In genomic region chr15:101244012-101244411, GRCm38 (mm10) we compare ENCODE assay signal across 22 mouse cellular contexts. TPM values are rescaled to one million over a fixed set of nuclear protein-coding genes. Genes with fewer than 3 reads are reported as not detected.
DNase-seq lines count a peak whose midpoint lies in the region; ATAC-seq and TF ChIP-seq lines count a peak whose summit lies in the region.
"Had no signal": no experiment of that assay in that cellular context is flagged by ENCODE, and none has a peak within 500 bp of the region (broad histone marks: within the 10 kb centered on the region; RNA-seq: fewer than 3 reads in every experiment).

No protein-coding gene starts in this region.

- no peaks in the 10 kb centered on the region for H3K27me3 ChIP-seq in thymus, adult 2 months (ENCODE audit: control insufficient read depth, insufficient read depth, low read length)
- no peaks in the 10 kb centered on the region for H3K27me3 ChIP-seq in small intestine, adult 2 months (ENCODE audit: control insufficient read depth, insufficient read depth, low read length)
- H3K27me3 ChIP-seq: embryonic facial prominence, embryonic 15.5 days; neural tube, embryonic 13.5 days; stomach, embryonic 15.5 days had no signal

- TF ChIP-seq POLR2A in thymus, adult 2 months (IDR thresholded peaks at IDR 0.05; ENCODE audit: control insufficient read depth, extremely low read depth, insufficient read depth, low read length, poor library complexity), result no peak
- no peak for TF ChIP-seq POLR2A in small intestine, adult 2 months (IDR thresholded peaks at IDR 0.05; ENCODE audit: low read depth, low read length)

- H3K4me3 ChIP-seq in thymus, adult 2 months (ENCODE audit: control insufficient read depth, insufficient read depth, low read length), result no peak overlapping the region
- no peak overlapping the region for H3K4me3 ChIP-seq in small intestine, adult 2 months (ENCODE audit: low read depth, low read length)
- H3K4me3 ChIP-seq: embryonic facial prominence, embryonic 15.5 days; forebrain, embryonic 10.5 days; heart, adult 2 months; midbrain, embryonic 13.5 days; neural tube, embryonic 13.5 days; stomach, embryonic 15.5 days had no signal

- no peak for TF ChIP-seq CTCF in thymus, adult 2 months (IDR thresholded peaks at IDR 0.05; ENCODE audit: borderline replicate concordance, control insufficient read depth, extremely low read depth, insufficient read depth, low read length, poor library complexity)
- no peak for TF ChIP-seq CTCF in small intestine, adult 2 months (IDR thresholded peaks at IDR 0.05; ENCODE audit: extremely low read depth, insufficient read length, insufficient replicate concordance, low read depth, low read length)

- intact Hi-C loops in heart, postnatal 10 days (cut with DNase I), result no loop called here

- DNase-seq in heart, adult 11 months, result peak; percentile 93
- DNase-seq in heart, postnatal 10 days, result no peak
- peak; percentile 42 for DNase-seq in thymus, postnatal 0 days (ENCODE audit: low spot score)
- DNase-seq in thymus, adult 2 months, result no peak
- no peak for DNase-seq in left cerebral cortex, adult 11 months (ENCODE audit: low spot score)
- no peak for DNase-seq in adrenal gland, adult 2 months
- DNase-seq: cerebellum, adult 9-11 months; embryo, embryonic 11 days; heart, adult 2 months; kidney, adult 11 months; lung, embryonic 14.5 days; right cerebral cortex, adult 18-20 months; thymus, adult 18-20 months had no signal

- H3K36me3 ChIP-seq in thymus, adult 2 months (ENCODE audit: control insufficient read depth, insufficient read depth, low read length), result no peaks in the 10 kb centered on the region
- no peaks in the 10 kb centered on the region for H3K36me3 ChIP-seq in small intestine, adult 2 months (ENCODE audit: control insufficient read depth, insufficient read depth, low read length)
- H3K36me3 ChIP-seq: embryonic facial prominence, embryonic 15.5 days; forebrain, embryonic 10.5 days; midbrain, embryonic 13.5 days; neural tube, embryonic 13.5 days; stomach, embryonic 15.5 days had no signal

- whole genome bisulfite sequencing in thymus, adult 2 months, result 21% methylated on average over 3 of the region's 3 CpGs
- WGBS in small intestine, adult 2 months, result 66% methylated on average over 3 of the region's 3 CpGs

- peak; percentile 56 to 61 for ATAC-seq in hematopoietic stem cell, adult 5-6 weeks (replicated peaks in 1 of 2; ENCODE audit: insufficient read depth in 1 of 2, low FRiP score in 2 of 2, low TSS enrichment in 1 of 2, low read depth in 1 of 2, poor library complexity in 2 of 2, severe bottlenecking in 2 of 2)
- ATAC-seq: hindbrain, postnatal 0 days; midbrain, embryonic 13.5 days had no signal

- H3K27ac ChIP-seq in thymus, adult 2 months (ENCODE audit: control insufficient read depth, insufficient read depth, low read length), result no peak overlapping the region; the same call in 1 of the 2 replicates
- 0 out of 2 replicates have a peak overlapping the region, but pooled peaks have one; percentile 1 for H3K27ac ChIP-seq in small intestine, adult 2 months (ENCODE audit: insufficient read depth, low read depth, low read length)
- H3K27ac ChIP-seq: embryonic facial prominence, embryonic 15.5 days; forebrain, embryonic 10.5 days; hindbrain, postnatal 0 days; midbrain, embryonic 13.5 days; neural tube, embryonic 13.5 days; stomach, embryonic 15.5 days had no signal

- H3K4me1 ChIP-seq in thymus, adult 2 months (replicated peaks; ENCODE audit: control insufficient read depth, insufficient read depth, low read length), result peaks cover 28% of the 10 kb centered on the region
- H3K4me1 ChIP-seq in small intestine, adult 2 months (ENCODE audit: control insufficient read depth, insufficient read depth, insufficient read length, low read length), result peaks cover 4% of the 10 kb centered on the region

RNA-seq across cellular contexts. Expression of gene Nr4a1, which starts 10.1 kb away (rescaled TPM):
- total RNA-seq in heart, postnatal 10 days (2021), result 10 to 100 TPM; 16.8 to 20.4 TPM
- polyA plus RNA-seq in thymus, postnatal 0 days (2015; fragmentation: Nextera tagmentation; extraction: Ambion mirVana), result 24.4 and 27.4 TPM in 2 replicates
- 164 TPM in 2 replicates for polyA plus RNA-seq in thymus, adult 2 months (2012; rRNA removed)
- 246 and 344 TPM in 2 replicates for total RNA-seq in hematopoietic stem cell, adult 5-6 weeks (2017)
- polyA plus RNA-seq in small intestine, adult 2 months (2012; rRNA removed), result 6.5 and 9.7 TPM in 2 replicates
- 100 to 1,000 TPM; 560 to 565 TPM for total RNA-seq in adrenal gland, adult 2 months (2021)
- polyA plus RNA-seq in adrenal gland, adult 2 months (2012; rRNA removed), result 162 and 415 TPM in 2 replicates

RNA-seq across cellular contexts. Expression of gene Grasp, which starts 20.0 kb away (rescaled TPM):
- 10 to 100 TPM; 14.9 to 18.0 TPM for total RNA-seq in heart, postnatal 10 days (2021)
- 1.2 TPM in 2 replicates for polyA plus RNA-seq in thymus, postnatal 0 days (2015; fragmentation: Nextera tagmentation; extraction: Ambion mirVana)
- 10.2 and 15.4 TPM in 2 replicates for polyA plus RNA-seq in thymus, adult 2 months (2012; rRNA removed)
- total RNA-seq in hematopoietic stem cell, adult 5-6 weeks (2017), result 6.6 and 7.8 TPM in 2 replicates
- 7.3 and 8.5 TPM in 2 replicates for polyA plus RNA-seq in small intestine, adult 2 months (2012; rRNA removed)
- 10 to 100 TPM; 16.4 to 21.0 TPM for total RNA-seq in adrenal gland, adult 2 months (2021)
- polyA plus RNA-seq in adrenal gland, adult 2 months (2012; rRNA removed), result 53.0 and 60.3 TPM in 2 replicates

RNA-seq across cellular contexts. Expression of gene Atg101, which starts 40.1 kb away (rescaled TPM):
- 10 to 100 TPM; 24.1 to 28.2 TPM for total RNA-seq in heart, postnatal 10 days (2021)
- 95.1 and 103 TPM in 2 replicates for polyA plus RNA-seq in thymus, postnatal 0 days (2015; fragmentation: Nextera tagmentation; extraction: Ambion mirVana)
- 68.5 and 75.2 TPM in 2 replicates for polyA plus RNA-seq in thymus, adult 2 months (2012; rRNA removed)
- total RNA-seq in hematopoietic stem cell, adult 5-6 weeks (2017), result 31.9 and 59.4 TPM in 2 replicates
- polyA plus RNA-seq in small intestine, adult 2 months (2012; rRNA removed), result 13.7 and 38.4 TPM in 2 replicates
- total RNA-seq in adrenal gland, adult 2 months (2021), result 10 to 100 TPM; 38.6 to 58.8 TPM
- polyA plus RNA-seq in adrenal gland, adult 2 months (2012; rRNA removed), result 31.9 and 35.4 TPM in 2 replicates

RNA-seq across cellular contexts. Expression of gene 6030408B16Rik, which starts 49.0 kb away (rescaled TPM):
- total RNA-seq in heart, postnatal 10 days (2021), result 1 to 10 TPM; 2.3 to 3.6 TPM
- 0.22 and 0.40 TPM in 2 replicates for polyA plus RNA-seq in thymus, postnatal 0 days (2015; fragmentation: Nextera tagmentation; extraction: Ambion mirVana)
- 0.55 and 0.88 TPM in 2 replicates for polyA plus RNA-seq in thymus, adult 2 months (2012; rRNA removed)
- 0.63 TPM in 1 of 2 replicates, not detected in the other for total RNA-seq in hematopoietic stem cell, adult 5-6 weeks (2017)
- 0.14 and 0.24 TPM in 2 replicates for polyA plus RNA-seq in small intestine, adult 2 months (2012; rRNA removed)
- total RNA-seq in adrenal gland, adult 2 months (2021), result under 1 TPM; 0.40 to 0.52 TPM
- 1.4 and 2.0 TPM in 2 replicates for polyA plus RNA-seq in adrenal gland, adult 2 months (2012; rRNA removed)
- total RNA-seq: hindbrain, postnatal 0 days had no signal
- polyA plus RNA-seq: large intestine, adult 2 months had no signal

Comparison
In these comparisons a context has a peak if more than half of its experiments do, and no peak if none do; other contexts are left out.
1. DNase-seq: peak in heart, adult 11 months (single experiment) and thymus, postnatal 0 days (single experiment); none in heart, postnatal 10 days (0 of 2), thymus, adult 2 months (single experiment), left cerebral cortex, adult 11 months (single experiment) and adrenal gland, adult 2 months (single experiment).